Mouse (Mus musculus) embryo, embryonic 11.5 days (tissue): ENCODE measurements around the gene Mbd3.
A peak's percentile ranks its signal among the peaks of the same experiment; 100 is the strongest.
"Not testable (repeated sequence)": the region's sequence is repeated elsewhere in the genome, so short reads cannot be mapped to it uniquely, and the experiment has no call there.

Experiments
- DNase-seq: peaks from one replicate; pipeline ENCODE4 v3.0.0-alpha.2; 2012; ENCODE audit warnings: low read depth, low spot score

The Mbd3 gene

GRCm38 (mm10) chr10:80369995-80370747 is 29.2 kb downstream of the Mbd3 start:
- DNase-seq = no peak

- DNase-seq = no peak
These were observed 31.0 kb downstream of the Mbd3 start for GRCm38 (mm10) chr10:80368392-80368791.

GRCm38 (mm10) chr10:80367954-80368353 is 31.4 kb downstream of the Mbd3 start:
- no peak for DNase-seq

- no peak for DNase-seq
These were observed 33.6 kb downstream of the Mbd3 start for GRCm38 (mm10) chr10:80365736-80366135.

GRCm38 (mm10) chr10:80363734-80364133 is 35.6 kb downstream of the Mbd3 start:
- no peak for DNase-seq

- DNase-seq = no peak
These were observed 41.2 kb downstream of the Mbd3 start for GRCm38 (mm10) chr10:80357994-80358639.

- DNase-seq = no peak
These were observed 42.0 kb downstream of the Mbd3 start for GRCm38 (mm10) chr10:80357336-80357735.

GRCm38 (mm10) chr10:80356737-80357136 is 42.6 kb downstream of the Mbd3 start:
- no peak for DNase-seq

- no peak for DNase-seq
These were observed 43.2 kb downstream of the Mbd3 start, which contains the start of gene Plk5 for GRCm38 (mm10) chr10:80356001-80356682. Gene Plk5, plus strand, starts transcription at chr10:80356459.

- no peak for DNase-seq
These were observed 43.9 kb downstream of the Mbd3 start for GRCm38 (mm10) chr10:80355431-80355830.

- DNase-seq = no peak
These were observed 46.6 kb downstream of the Mbd3 start for GRCm38 (mm10) chr10:80352727-80353126.

GRCm38 (mm10) chr10:80351896-80352295 is 47.5 kb downstream of the Mbd3 start:
- DNase-seq = no peak

GRCm38 (mm10) chr10:80350292-80350691 is 49.1 kb downstream of the Mbd3 start:
- peak; percentile 75 for DNase-seq

GRCm38 (mm10) chr10:80348981-80349380 is 50.4 kb downstream of the Mbd3 start:
- no peak for DNase-seq

- no peak for DNase-seq
These were observed 51.0 kb downstream of the Mbd3 start, which contains the start of gene Adamtsl5 for GRCm38 (mm10) chr10:80348244-80348781. Gene Adamtsl5, minus strand, starts transcription at chr10:80348412.

- DNase-seq = no peak
These were observed 51.8 kb downstream of the Mbd3 start for GRCm38 (mm10) chr10:80347514-80347967.

- not testable (repeated sequence) for DNase-seq
These were observed 53.4 kb downstream of the Mbd3 start for GRCm38 (mm10) chr10:80345929-80346328.

GRCm38 (mm10) chr10:80345122-80345521 is 54.2 kb downstream of the Mbd3 start:
- no peak for DNase-seq

GRCm38 (mm10) chr10:80344131-80344661 is 55.2 kb downstream of the Mbd3 start:
- no peak for DNase-seq

- no peak for DNase-seq
These were observed 55.9 kb downstream of the Mbd3 start for GRCm38 (mm10) chr10:80343425-80343895.

- no peak for DNase-seq
These were observed 56.5 kb downstream of the Mbd3 start for GRCm38 (mm10) chr10:80342749-80343424.
